ENCODE assay signal across 1 mouse cellular context in the genomic region with DNA sequence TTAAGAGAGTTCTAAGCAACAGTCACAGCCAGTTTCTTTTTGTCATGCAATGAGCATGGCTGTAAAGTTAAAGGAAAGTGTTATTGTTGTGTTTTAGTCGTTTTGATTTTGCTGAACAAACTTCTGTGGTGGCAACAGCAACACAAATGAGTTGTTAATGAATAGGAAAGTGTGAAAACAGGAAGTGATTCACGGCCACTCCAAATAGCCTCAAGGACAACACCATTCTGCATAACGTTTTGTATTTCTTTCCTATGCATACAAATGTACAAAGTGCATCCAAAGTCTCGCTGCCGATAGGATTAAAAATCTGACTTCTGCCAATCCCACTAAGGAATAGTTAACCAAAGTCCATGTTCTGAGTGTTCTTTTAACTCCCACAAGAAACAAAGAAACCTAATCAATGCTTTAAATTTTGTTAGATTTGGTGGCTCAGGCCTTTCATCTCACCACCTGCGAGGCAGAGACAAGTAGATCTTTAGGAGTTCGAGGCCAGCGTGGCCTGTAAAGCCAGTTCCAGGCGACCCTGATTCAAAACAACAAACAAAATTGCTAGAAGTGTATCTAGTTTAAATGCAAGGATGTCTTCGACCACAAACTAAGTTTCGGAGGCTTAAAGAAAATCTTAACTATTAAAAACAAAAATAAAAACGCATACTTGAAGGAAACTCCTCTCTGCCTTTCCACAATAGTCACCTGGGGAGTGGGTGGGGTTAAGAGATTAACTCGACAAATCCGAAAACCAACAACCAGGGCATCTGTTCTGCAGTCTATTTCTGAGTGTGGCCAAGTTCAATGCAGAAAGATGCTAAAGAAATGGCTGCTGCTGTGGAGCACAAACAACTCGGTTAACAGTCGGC.
TF ChIP-seq lines count a peak whose summit lies in the region.

No protein-coding gene starts in this region.

TF ChIP-seq in C2C12, 6 proteins besides CTCF, POLR2A, EP300 and RAD21:
- TF ChIP-seq MYOD1 (IDR thresholded peaks at IDR 0.05; ENCODE audit: control insufficient read depth, insufficient read length, low read depth) (no peak), CEBPB (IDR thresholded peaks at IDR 0.05; ENCODE audit: low read depth) (no peak), MYOG (IDR thresholded peaks at IDR 0.05; ENCODE audit: control insufficient read depth, extremely low read depth, insufficient read length) (no peak), MAX (IDR thresholded peaks at IDR 0.05) (no peak), USF1 (IDR thresholded peaks at IDR 0.05; ENCODE audit: low read depth) (no peak), FOSL1 (IDR thresholded peaks at IDR 0.05; ENCODE audit: insufficient read depth, low read length, poor library complexity, severe bottlenecking) (no peak)
